Mouse (Mus musculus) CH12.LX (cell line): Measurements from ENCODE around the gene Cpxm1. TPM values are rescaled to one million over a fixed set of nuclear protein-coding genes. Genes with fewer than 3 reads are reported as not detected.

Experiments
- DNase-seq: peaks from one replicate; pipeline ENCODE4 v3.0.0-alpha.2; 2013; ENCODE audit errors: extremely low read depth
- H3K27ac ChIP-seq: 2 replicates; pipeline ENCODE4 v1.5.1; 2012; ENCODE audit warnings: low read depth, mild to moderate bottlenecking, control low read depth, moderate library complexity; ENCODE audit not compliant: insufficient read depth
- H3K27me3 ChIP-seq: replicated peaks from 2 replicates; pipeline ENCODE3; 2012; ENCODE audit warnings: inconsistent platforms
- H3K36me3 ChIP-seq, 2 experiments: replicated peaks in 1 of 2; 2 replicates each; pipeline versions ENCODE3 to v1.6.1; 2012; ENCODE audit warnings: inconsistent platforms in 1 of 2, low read length in 1 of 2, mild to moderate bottlenecking in 1 of 2, mixed read lengths in 1 of 2, moderate library complexity in 1 of 2; ENCODE audit not compliant: control insufficient read depth in 1 of 2, insufficient read depth in 1 of 2
- H3K4me1 ChIP-seq, 2 experiments: 2 replicates each; pipeline ENCODE4 v1.6.1; 2012; ENCODE audit warnings: inconsistent platforms in 1 of 2, moderate library complexity in 1 of 2; ENCODE audit not compliant: insufficient read depth in 2 of 2, control insufficient read depth in 1 of 2
- H3K4me2 ChIP-seq: 2 replicates; pipeline ENCODE4 v1.6.1; 2012; ENCODE audit warnings: low read depth, mild to moderate bottlenecking, control low read depth; ENCODE audit not compliant: poor library complexity, insufficient read depth, severe bottlenecking
- H3K4me3 ChIP-seq, 3 experiments: fragments of 150-350 bp in 1 of 3; sonication (generic) in 1 of 3; replicated peaks in 1 of 3; 2 replicates each; pipeline versions ENCODE3 to v1.5.1; 2011 to 2012; ENCODE audit warnings: low read depth in 2 of 3, low read length in 2 of 3, mild to moderate bottlenecking in 2 of 3, moderate library complexity in 2 of 3, control low read depth in 1 of 3, improper control_type of control experiment in 1 of 3, inconsistent platforms in 1 of 3, mixed read lengths in 1 of 3; ENCODE audit not compliant: poor library complexity in 1 of 3
- H3K79me2 ChIP-seq: replicated peaks from 2 replicates; pipeline ENCODE4 v1.6.1; 2012; ENCODE audit warnings: mild to moderate bottlenecking, moderate library complexity; ENCODE audit not compliant: control insufficient read depth, poor library complexity, insufficient read depth, severe bottlenecking; ENCODE audit errors: extremely low read depth
- H3K9ac ChIP-seq: 2 replicates; pipeline ENCODE4 v1.6.1; 2012; ENCODE audit warnings: low read depth, mild to moderate bottlenecking, control low read depth, moderate library complexity; ENCODE audit not compliant: insufficient read depth
- H3K9me3 ChIP-seq: replicated peaks from 2 replicates; pipeline ENCODE3; 2012; ENCODE audit warnings: low read length, inconsistent platforms, mixed read lengths
- CHD1 ChIP-seq: IDR thresholded peaks from 2 replicates; pipeline ENCODE4 v1.6.1; 2012; ENCODE audit warnings: low read depth, low read length, improper control_type of control experiment, inconsistent platforms
- CHD2 ChIP-seq: IDR thresholded peaks from 2 replicates; pipeline ENCODE4 v1.6.1; 2011; ENCODE audit warnings: low read length, improper control_type of control experiment
- CTCF ChIP-seq, 2 experiments: IDR thresholded peaks in 1 of 2; conservative IDR thresholded peaks in 1 of 2; 2 replicates each; pipeline ENCODE4 v1.5.1; 2011 to 2012; ENCODE audit warnings: low read depth in 2 of 2, low read length in 2 of 2, improper control_type of control experiment in 1 of 2, inconsistent platforms in 1 of 2, mild to moderate bottlenecking in 1 of 2, moderate library complexity in 1 of 2
- ELF1 ChIP-seq: IDR thresholded peaks from 2 replicates; pipeline ENCODE4 v1.6.1; 2014; ENCODE audit warnings: low read depth, mild to moderate bottlenecking, inconsistent platforms, low read length, improper control_type of control experiment
- EP300 ChIP-seq: IDR thresholded peaks from 2 replicates; pipeline ENCODE4 v1.6.1; 2011; ENCODE audit warnings: low read length, improper control_type of control experiment
- ETS1 ChIP-seq: conservative IDR thresholded peaks from 2 replicates; pipeline ENCODE4 v1.6.1; 2012; ENCODE audit warnings: low read depth, mild to moderate bottlenecking, inconsistent platforms, low read length, improper control_type of control experiment, moderate library complexity
- HCFC1 ChIP-seq: IDR thresholded peaks from 2 replicates; pipeline ENCODE4 v1.6.1; 2012; ENCODE audit warnings: low read depth, mild to moderate bottlenecking, inconsistent platforms, low read length, improper control_type of control experiment
- JUN ChIP-seq: IDR thresholded peaks from 2 replicates; pipeline ENCODE4 v1.6.1; 2011; ENCODE audit warnings: low read depth, mild to moderate bottlenecking, low read length, improper control_type of control experiment, moderate library complexity; ENCODE audit not compliant: insufficient read depth
- KAT2A ChIP-seq: IDR thresholded peaks from 2 replicates; pipeline ENCODE4 v1.6.1; 2012; ENCODE audit warnings: low read length, improper control_type of control experiment, inconsistent platforms; ENCODE audit not compliant: insufficient replicate concordance
- MAFK ChIP-seq: IDR thresholded peaks from 2 replicates; pipeline ENCODE4 v1.6.1; 2011; ENCODE audit warnings: low read length, improper control_type of control experiment; ENCODE audit not compliant: insufficient replicate concordance
- MAX ChIP-seq: IDR thresholded peaks from 2 replicates; pipeline ENCODE4 v1.6.1; 2011; ENCODE audit warnings: low read length, improper control_type of control experiment
- MAZ ChIP-seq: IDR thresholded peaks from 2 replicates; pipeline ENCODE4 v1.6.1; 2012; ENCODE audit warnings: low read depth, mild to moderate bottlenecking, inconsistent platforms, low read length, improper control_type of control experiment, moderate library complexity
- MXI1 ChIP-seq: IDR thresholded peaks from 2 replicates; pipeline ENCODE4 v1.6.1; 2011; ENCODE audit warnings: mild to moderate bottlenecking, low read depth, low read length, improper control_type of control experiment
- NELFE ChIP-seq: IDR thresholded peaks from 2 replicates; pipeline ENCODE4 v1.6.1; 2011; ENCODE audit warnings: low read depth, low read length, improper control_type of control experiment
- NRF1 ChIP-seq: IDR thresholded peaks from 2 replicates; pipeline ENCODE4 v1.6.1; 2014; ENCODE audit warnings: low read depth, mild to moderate bottlenecking, inconsistent platforms, low read length, improper control_type of control experiment, moderate library complexity
- PAX5 ChIP-seq: IDR thresholded peaks from 2 replicates; pipeline ENCODE4 v1.6.1; 2012; ENCODE audit warnings: low read length, inconsistent platforms, mixed read lengths
- POLR2A ChIP-seq: IDR thresholded peaks from 2 replicates; pipeline ENCODE4 v1.6.1; 2011; ENCODE audit warnings: low read depth, mild to moderate bottlenecking, improper control_type of control experiment, low read length
- RAD21 ChIP-seq: IDR thresholded peaks from 2 replicates; pipeline ENCODE4 v1.6.1; 2011; ENCODE audit warnings: low read depth, mild to moderate bottlenecking, low read length, improper control_type of control experiment, moderate library complexity
- RCOR1 ChIP-seq: conservative IDR thresholded peaks from 2 replicates; pipeline ENCODE4 v1.6.1; 2012; ENCODE audit warnings: low read depth, mild to moderate bottlenecking, inconsistent platforms, low read length, improper control_type of control experiment
- SIN3A ChIP-seq: IDR thresholded peaks from 2 replicates; pipeline ENCODE4 v1.6.1; 2012; ENCODE audit warnings: low read length, improper control_type of control experiment, inconsistent platforms
- SMC3 ChIP-seq: IDR thresholded peaks from 2 replicates; pipeline ENCODE4 v1.6.1; 2011; ENCODE audit warnings: low read depth, low read length, improper control_type of control experiment
- TCF12 ChIP-seq: IDR thresholded peaks from 2 replicates; pipeline ENCODE4 v1.6.1; 2014; ENCODE audit warnings: low read depth, mild to moderate bottlenecking, inconsistent platforms, low read length, improper control_type of control experiment
- USF1 ChIP-seq: IDR thresholded peaks from 2 replicates; pipeline ENCODE4 v1.6.1; 2014; ENCODE audit warnings: low read depth, mild to moderate bottlenecking, inconsistent platforms, low read length, improper control_type of control experiment
- ZC3H11A ChIP-seq: IDR thresholded peaks from 2 replicates; pipeline ENCODE4 v1.6.1; 2012; ENCODE audit warnings: low read depth, mild to moderate bottlenecking, inconsistent platforms, low read length, improper control_type of control experiment
- ZKSCAN1 ChIP-seq: IDR thresholded peaks from 2 replicates; pipeline ENCODE4 v1.6.1; 2012; ENCODE audit warnings: low read depth, inconsistent platforms, low read length, improper control_type of control experiment, borderline replicate concordance
- ZMIZ1 ChIP-seq: IDR thresholded peaks from 2 replicates; pipeline ENCODE4 v1.6.1; 2012; ENCODE audit warnings: low read depth, mild to moderate bottlenecking, inconsistent platforms, low read length, improper control_type of control experiment
- dilution Hi-C: fragments of 300-500 bp; cut with MboI; formaldehyde crosslinking; loops from 2 replicates; pipeline ENCODE4 v1.14.3; 2020; ENCODE audit warnings: low sequenced_read_pairs; ENCODE audit not compliant: extremely low pct_unique_long_range_greater_than_20kb, extremely low pct_ligation_motif_present
- in situ Hi-C: fragments of 300-500 bp; cut with MboI; formaldehyde crosslinking; loops from 3 replicates; pipeline ENCODE4 v1.14.3; 2019; ENCODE audit warnings: low sequenced_read_pairs, low pct_ligation_motif_present, low pct_unique_long_range_greater_than_20kb, mixed read lengths
- polyA plus RNA-seq: library from polyadenylated mRNA; unstranded; fragments of >175 nt; gene quantifications from 2 replicates; pipeline ENCODE4 v1.2.1, GENCODE M21; 2012; ENCODE audit warnings: low read depth; ENCODE audit not compliant: insufficient read length
- total RNA-seq, 2 experiments: library from RNA; depleted of rRNA; stranded (reverse); fragments of 300-350 nt in 1 of 2; fragments of >200 nt in 1 of 2; gene quantifications; 2 replicates each; pipeline ENCODE4 v1.2.3; 2012 to 2014

Cpxm1 gene
- total and polyA plus RNA-seq, 3 experiments, result 0.13 to 0.31 (median 0.20) TPM

- TF ChIP-seq ELF1 (peak; percentile 47; the same call in 1 of the 2 replicates), MAX (no peak), RAD21 (peak; percentile 39), NRF1 (no peak), CHD2 (peak; percentile 58; the same call in 1 of the 2 replicates), CTCF (conservative IDR thresholded peaks at IDR 0.05 in 1 of 2, IDR thresholded peaks at IDR 0.05 in 1 of 2; ENCODE audit: low read depth in 2 of 2, low read length in 2 of 2) (peak; percentile 73 to 79), TCF12 (peak; percentile 59; the same call in 1 of the 2 replicates), EP300 (peak; percentile 51; the same call in 1 of the 2 replicates), MAFK (no peak), SIN3A (no peak), ZMIZ1 (no peak), JUN (no peak), HCFC1 (no peak), ZC3H11A (no peak), SMC3 (peak; percentile 63)
- dilution Hi-C loops (no loop called here), in situ Hi-C loops (no loop called here)
Observed at GRCm38 (mm10) chr2:130411558-130412495, 14.5 kb upstream of the Cpxm1 start.

GRCm38 (mm10) chr2:130408194-130408593 lies 10.8 kb upstream of the Cpxm1 start:
- no peaks in the 10 kb centered on the region for H3K36me3 ChIP-seq
- no peaks in the 10 kb centered on the region for H3K9me3 ChIP-seq
- dilution Hi-C loops (no loop called here), in situ Hi-C loops (no loop called here)
- DNase-seq, result no peak
- H3K27me3 ChIP-seq, result no peaks in the 10 kb centered on the region
- H3K4me1 ChIP-seq, result peaks cover 10 to 24% of the 10 kb centered on the region in 2 experiments
- no peak overlapping the region for H3K4me2 ChIP-seq
- no peak overlapping the region for H3K27ac ChIP-seq
- no peak overlapping the region for H3K9ac ChIP-seq
- TF ChIP-seq MAZ (no peak), ZKSCAN1 (no peak), POLR2A (no peak), JUN (no peak), USF1 (no peak), KAT2A (no peak), CHD1 (no peak), EP300 (no peak), ETS1 (no peak), SIN3A (no peak), NELFE (no peak), NRF1 (no peak), SMC3 (no peak), MAX (no peak), RCOR1 (no peak), PAX5 (no peak), MXI1 (no peak), ZMIZ1 (no peak)
- H3K79me2 ChIP-seq, result no peaks in the 10 kb centered on the region
- no peak overlapping the region for H3K4me3 ChIP-seq

More at GRCm38 (mm10) chr2:130411558-130412495, 14.5 kb upstream of the Cpxm1 start:
- Histone ChIP-seq H3K36me3 (peaks cover 0 to 12% of the 10 kb centered on the region in 2 experiments), H3K79me2 (no peaks in the 10 kb centered on the region), H3K27ac (no peak overlapping the region), H3K9me3 (peaks cover 2% of the 10 kb centered on the region), H3K4me3 (peak overlapping the region in 1 of 3 experiments; percentile 23), H3K27me3 (no peaks in the 10 kb centered on the region), H3K4me1 (peaks cover 13 to 44% of the 10 kb centered on the region in 2 experiments), H3K9ac (no peak overlapping the region), H3K4me2 (peak overlapping the region; percentile 44)
- peak; percentile 70 for DNase-seq
